Mouse (Mus musculus) heart, embryonic 12.5 days (tissue): ENCODE measurements around the gene H2al1i. TPM values are rescaled to one million over a fixed set of nuclear protein-coding genes. Genes with fewer than 3 reads are reported as not detected.
"Not testable (repeated sequence)": the region's sequence is repeated elsewhere in the genome, so short reads cannot be mapped to it uniquely, and the experiment has no call there.

Experiments used
- ATAC-seq: fragments of 200-750 bp; cut with Nextera tagmentation; 2 replicates; pipeline ENCODE4 v1.8.0; 2017; ENCODE audit warnings: moderate TSS enrichment, moderate library complexity; ENCODE audit not compliant: insufficient number of reproducible peaks, low FRiP score
- H3K27ac ChIP-seq: fragments of 300-500 bp; sonication (generic); 2 replicates; pipeline ENCODE4 v1.5.1; 2016; ENCODE audit warnings: mild to moderate bottlenecking, moderate library complexity; ENCODE audit not compliant: poor library complexity, severe bottlenecking
- H3K27me3 ChIP-seq: fragments of 300-500 bp; sonication (generic); replicated peaks from 2 replicates; pipeline ENCODE4 v1.6.1; 2016; ENCODE audit warnings: mild to moderate bottlenecking, moderate library complexity
- H3K36me3 ChIP-seq: fragments of 300-500 bp; sonication (generic); 2 replicates; pipeline ENCODE4 v1.6.1; 2016; ENCODE audit warnings: mild to moderate bottlenecking, moderate library complexity
- H3K4me1 ChIP-seq: fragments of 300-500 bp; sonication (generic); replicated peaks from 2 replicates; pipeline ENCODE4 v1.6.1; 2016; ENCODE audit warnings: mild to moderate bottlenecking
- H3K4me2 ChIP-seq: fragments of 300-500 bp; sonication (generic); 2 replicates; pipeline ENCODE4 v1.6.1; 2016; ENCODE audit warnings: mild to moderate bottlenecking, moderate library complexity
- H3K4me3 ChIP-seq: fragments of 300-500 bp; sonication (generic); 2 replicates; pipeline ENCODE4 v1.5.1; 2016; ENCODE audit warnings: mild to moderate bottlenecking
- H3K9ac ChIP-seq: fragments of 300-500 bp; sonication (generic); 2 replicates; pipeline ENCODE4 v1.6.1; 2016; ENCODE audit warnings: mild to moderate bottlenecking, moderate library complexity
- H3K9me3 ChIP-seq: fragments of 300-500 bp; sonication (generic); replicated peaks from 2 replicates; pipeline ENCODE4 v1.6.1; 2016; ENCODE audit warnings: mild to moderate bottlenecking, moderate library complexity
- WGBS: fragments of 180-500 bp; shearing (Covaris S2); methylation state at CpG from one replicate; pipeline ENCODE4 v1.1.7; 2016; 5-methylcytosine and 5-hydroxymethylcytosine counted together
- polyA plus RNA-seq: library from polyadenylated mRNA; unstranded; fragments of >200 nt; fragmentation: Nextera tagmentation; extraction: Ambion mirVana; gene quantifications from 2 replicates; pipeline ENCODE4 v1.2.1, GENCODE M21; 2016

Gene H2al1i
- not detected in 2 replicates for polyA plus RNA-seq

DNA sequence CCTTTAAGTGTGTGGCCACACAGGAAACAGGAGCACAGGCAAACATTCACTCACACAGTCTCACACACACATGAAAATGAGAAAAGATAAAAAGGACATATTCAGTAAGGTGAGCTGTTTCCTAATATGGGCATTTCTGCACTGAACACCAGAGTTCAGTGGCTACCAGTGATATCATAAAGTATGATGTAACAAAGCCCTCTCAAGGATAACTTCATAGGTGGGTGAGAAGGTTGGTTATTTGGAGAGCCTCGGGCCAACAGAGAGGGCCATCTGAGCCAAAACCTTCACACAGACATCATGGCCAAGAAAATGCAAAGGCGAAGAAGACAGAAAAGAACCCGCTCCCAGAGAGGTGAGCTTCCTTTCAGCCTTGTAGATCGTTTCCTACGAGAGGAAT, at the start of gene H2al1i:
Gene H2al1i (plus strand): TSS at position 301 of the 400 bp plus-strand sequence.
- ATAC-seq, H3K27me3 ChIP-seq, H3K4me2 ChIP-seq, H3K36me3 ChIP-seq, H3K9me3 ChIP-seq, H3K4me1 ChIP-seq, H3K9ac ChIP-seq, H3K27ac ChIP-seq, H3K4me3 ChIP-seq: not testable (repeated sequence)
- 80% methylated on average over 5 of the region's 5 CpGs for WGBS

GRCm38 (mm10) chrX:11277083-11277482, 47.4 kb upstream of the H2al1i start:
- Histone ChIP-seq H3K36me3 (no peaks in the 10 kb centered on the region), H3K27ac (no peak overlapping the region), H3K9me3 (no peaks in the 10 kb centered on the region), H3K9ac (no peak overlapping the region), H3K27me3 (peaks cover 7% of the 10 kb centered on the region; the same call in 1 of the 2 replicates), H3K4me1 (no peaks in the 10 kb centered on the region), H3K4me3 (no peak overlapping the region), H3K4me2 (no peak overlapping the region)
- ATAC-seq: no peak
- 73% methylated on average over 6 of the region's 6 CpGs for WGBS

DNA sequence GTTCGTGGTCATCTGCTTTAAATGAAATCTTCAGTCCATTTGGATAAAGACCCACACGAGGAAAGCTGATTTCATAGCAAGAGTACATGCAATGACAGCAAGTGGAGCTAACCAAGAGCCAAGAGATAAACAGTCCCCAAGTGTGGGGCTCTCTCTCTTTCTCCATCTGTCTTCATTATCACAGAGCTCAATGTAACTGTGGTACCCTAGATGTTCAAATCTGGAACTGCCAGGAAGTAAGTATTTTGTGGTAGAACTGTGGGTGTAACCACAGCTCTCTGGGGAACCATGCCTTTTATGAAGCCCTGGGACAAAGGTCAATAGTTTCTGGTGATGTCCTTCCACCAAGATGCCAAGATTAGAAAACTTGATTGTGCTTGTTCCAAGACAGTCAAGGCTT, 43.7 kb upstream of the H2al1i start:
- H3K4me3 ChIP-seq: no peak overlapping the region
- no peak for ATAC-seq
- no peaks in the 10 kb centered on the region for H3K4me1 ChIP-seq
- H3K9ac ChIP-seq: no peak overlapping the region
- H3K9me3 ChIP-seq: no peaks in the 10 kb centered on the region
- 57% methylated on average over 2 of the region's 2 CpGs for WGBS
- H3K27ac ChIP-seq: no peak overlapping the region
- no peak overlapping the region for H3K4me2 ChIP-seq
- H3K36me3 ChIP-seq: no peaks in the 10 kb centered on the region
- H3K27me3 ChIP-seq: 0 out of 2 replicates have a peak, but pooled peaks cover 7% of the 10 kb centered on the region

GRCm38 (mm10) chrX:11288306-11288882, 36.1 kb upstream of the H2al1i start:
- H3K9me3 ChIP-seq: no peaks in the 10 kb centered on the region
- peaks cover 19% of the 10 kb centered on the region; the same call in 1 of the 2 replicates for H3K27me3 ChIP-seq
- 44% methylated on average over 14 of the region's 14 CpGs for WGBS
- H3K4me3 ChIP-seq: no peak overlapping the region
- ATAC-seq: no peak
- H3K27ac ChIP-seq: no peak overlapping the region
- peaks cover 6% of the 10 kb centered on the region; the same call in 1 of the 2 replicates for H3K4me1 ChIP-seq
- no peak overlapping the region for H3K9ac ChIP-seq
- peak overlapping the region; percentile 19; the same call in 1 of the 2 replicates for H3K4me2 ChIP-seq
- H3K36me3 ChIP-seq: no peaks in the 10 kb centered on the region

DNA sequence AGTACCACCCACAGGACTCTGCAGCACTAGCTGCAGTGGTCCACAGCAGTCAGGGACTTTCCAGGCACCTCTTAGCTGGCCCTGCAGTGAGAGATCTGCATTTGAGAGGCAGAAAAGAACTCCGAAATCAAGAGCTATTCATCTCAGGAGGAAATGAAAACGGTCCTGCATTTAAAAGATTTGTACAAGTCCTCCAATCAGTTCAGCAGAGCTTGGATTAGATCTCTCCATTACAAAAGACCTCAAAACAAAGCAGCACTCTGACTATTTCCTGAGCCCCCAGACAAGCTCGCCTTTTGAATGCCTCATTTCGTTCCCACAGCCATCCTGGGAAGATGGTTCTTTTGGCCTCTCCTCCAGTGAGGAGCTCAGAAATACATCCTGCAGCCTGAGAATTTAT, 35.2 kb upstream of the H2al1i start:
- WGBS: 65% methylated on average over 4 of the region's 4 CpGs
- H3K4me3 ChIP-seq: no peak overlapping the region
- H3K9me3 ChIP-seq: no peaks in the 10 kb centered on the region

DNA sequence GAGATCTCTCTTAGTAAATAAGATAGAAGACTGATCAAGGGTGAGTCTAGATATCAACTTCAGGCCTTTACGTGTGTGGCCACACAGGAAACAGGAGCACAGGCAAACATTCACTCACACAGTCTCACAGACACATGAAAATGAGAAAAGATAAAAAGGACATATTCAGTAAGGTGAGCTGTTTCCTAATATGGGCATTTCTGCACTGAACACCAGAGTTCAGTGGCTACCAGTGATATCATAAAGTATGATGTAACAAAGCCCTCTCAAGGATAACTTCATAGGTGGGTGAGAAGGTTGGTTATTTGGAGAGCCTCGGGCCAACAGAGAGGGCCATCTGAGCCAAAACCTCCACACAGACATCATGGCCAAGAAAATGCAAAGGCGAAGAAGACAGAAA, 25.5 kb upstream of the H2al1i start, which contains the start of gene H2al1a:
Gene H2al1a (plus strand): TSS at position 301 of the 400 bp plus-strand sequence.
- not testable (repeated sequence) for ATAC-seq
- no CpG with 5 or more reads among the region's 3 CpGs for WGBS

More for the DNA sequence above, 35.2 kb upstream of the H2al1i start:
- H3K36me3 ChIP-seq: no peaks in the 10 kb centered on the region
- no peak overlapping the region for H3K27ac ChIP-seq
- no peak for ATAC-seq
- no peak overlapping the region for H3K4me2 ChIP-seq
- H3K27me3 ChIP-seq: peaks cover 19% of the 10 kb centered on the region; the same call in 1 of the 2 replicates
- H3K4me1 ChIP-seq: peaks cover 6% of the 10 kb centered on the region; the same call in 1 of the 2 replicates
- no peak overlapping the region for H3K9ac ChIP-seq

DNA sequence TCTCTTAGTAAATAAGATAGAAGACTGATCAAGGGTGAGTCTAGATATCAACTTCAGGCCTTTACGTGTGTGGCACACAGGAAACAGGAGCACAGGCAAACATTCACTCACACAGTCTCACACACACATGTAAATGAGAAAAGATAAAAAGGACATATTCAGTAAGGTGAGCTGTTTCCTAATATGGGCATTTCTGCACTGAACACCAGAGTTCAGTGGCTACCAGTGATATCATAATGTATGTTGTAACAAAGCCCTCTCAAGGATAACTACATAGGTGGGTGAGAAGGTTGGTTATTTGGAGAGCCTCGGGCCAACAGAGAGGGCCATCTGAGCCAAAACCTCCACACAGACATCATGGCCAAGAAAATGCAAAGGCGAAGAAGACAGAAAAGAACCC, 22.3 kb upstream of the H2al1i start, which contains the start of gene H2al1b:
Gene H2al1b (plus strand): TSS at position 301 of the 400 bp plus-strand sequence.
- WGBS: 75% methylated on average over 1 of the region's 3 CpGs
- H3K9ac ChIP-seq, H3K36me3 ChIP-seq, ATAC-seq, H3K27me3 ChIP-seq, H3K4me1 ChIP-seq, H3K4me3 ChIP-seq, H3K4me2 ChIP-seq, H3K27ac ChIP-seq, H3K9me3 ChIP-seq: not testable (repeated sequence)

More for the DNA sequence above, 25.5 kb upstream of the H2al1i start, which contains the start of gene H2al1a:
- H3K4me3 ChIP-seq, H3K9me3 ChIP-seq, H3K9ac ChIP-seq, H3K36me3 ChIP-seq, H3K4me1 ChIP-seq, H3K27ac ChIP-seq, H3K27me3 ChIP-seq, H3K4me2 ChIP-seq: not testable (repeated sequence)

- H3K4me1 ChIP-seq, H3K36me3 ChIP-seq, ATAC-seq, H3K27ac ChIP-seq, H3K9me3 ChIP-seq, H3K4me2 ChIP-seq, H3K9ac ChIP-seq, H3K27me3 ChIP-seq, H3K4me3 ChIP-seq: not testable (repeated sequence)
- WGBS: 58% methylated on average over 1 of the region's 6 CpGs
Measured at GRCm38 (mm10) chrX:11305355-11305754, 19.1 kb upstream of the H2al1i start, which contains the start of gene H2al1c. Gene H2al1c (plus strand): TSS chrX:11305655.

DNA sequence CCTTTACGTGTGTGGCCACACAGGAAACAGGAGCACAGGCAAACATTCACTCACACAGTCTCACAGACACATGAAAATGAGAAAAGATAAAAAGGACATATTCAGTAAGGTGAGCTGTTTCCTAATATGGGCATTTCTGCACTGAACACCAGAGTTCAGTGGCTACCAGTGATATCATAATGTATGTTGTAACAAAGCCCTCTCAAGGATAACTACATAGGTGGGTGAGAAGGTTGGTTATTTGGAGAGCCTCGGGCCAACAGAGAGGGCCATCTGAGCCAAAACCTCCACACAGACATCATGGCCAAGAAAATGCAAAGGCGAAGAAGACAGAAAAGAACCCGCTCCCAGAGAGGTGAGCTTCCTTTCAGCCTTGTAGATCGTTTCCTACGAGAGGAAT, 15.9 kb upstream of the H2al1i start, which contains the start of gene H2al1d:
Gene H2al1d (plus strand): TSS at position 301 of the 400 bp plus-strand sequence.
- WGBS: no CpG with 5 or more reads among the region's 6 CpGs
- not testable (repeated sequence) for H3K4me2 ChIP-seq, ATAC-seq, H3K27me3 ChIP-seq, H3K9me3 ChIP-seq, H3K4me3 ChIP-seq, H3K27ac ChIP-seq, H3K4me1 ChIP-seq, H3K9ac ChIP-seq, H3K36me3 ChIP-seq

- H3K4me3 ChIP-seq, H3K36me3 ChIP-seq, H3K9me3 ChIP-seq, H3K4me2 ChIP-seq, ATAC-seq, H3K27ac ChIP-seq, H3K27me3 ChIP-seq, H3K4me1 ChIP-seq, H3K9ac ChIP-seq: not testable (repeated sequence)
- no CpG with 5 or more reads among the region's 3 CpGs for WGBS
Measured at GRCm38 (mm10) chrX:11311634-11312033, 12.8 kb upstream of the H2al1i start, which contains the start of gene H2al1e. Gene H2al1e (plus strand): TSS chrX:11311934.

DNA sequence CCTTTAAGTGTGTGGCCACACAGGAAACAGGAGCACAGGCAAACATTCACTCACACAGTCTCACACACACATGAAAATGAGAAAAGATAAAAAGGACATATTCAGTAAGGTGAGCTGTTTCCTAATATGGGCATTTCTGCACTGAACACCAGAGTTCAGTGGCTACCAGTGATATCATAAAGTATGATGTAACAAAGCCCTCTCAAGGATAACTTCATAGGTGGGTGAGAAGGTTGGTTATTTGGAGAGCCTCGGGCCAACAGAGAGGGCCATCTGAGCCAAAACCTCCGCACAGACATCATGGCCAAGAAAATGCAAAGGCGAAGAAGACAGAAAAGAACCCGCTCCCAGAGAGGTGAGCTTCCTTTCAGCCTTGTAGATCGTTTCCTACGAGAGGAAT, 9.6 kb upstream of the H2al1i start, which contains the start of gene H2al1f:
Gene H2al1f (plus strand): TSS at position 301 of the 400 bp plus-strand sequence.
- not testable (repeated sequence) for H3K36me3 ChIP-seq, H3K9me3 ChIP-seq, ATAC-seq, H3K4me2 ChIP-seq, H3K9ac ChIP-seq, H3K4me3 ChIP-seq, H3K27ac ChIP-seq, H3K4me1 ChIP-seq, H3K27me3 ChIP-seq
- WGBS: no CpG with 5 or more reads among the region's 6 CpGs
